Mouse (Mus musculus) retina, adult 2 months (tissue): ENCODE measurements around the gene Stx8.

ENCODE experiments used
- DNase-seq: peaks from one replicate; pipeline ENCODE4 v3.0.0-alpha.2; 2012; ENCODE audit warnings: low read depth, low spot score

Gene Stx8

DNA sequence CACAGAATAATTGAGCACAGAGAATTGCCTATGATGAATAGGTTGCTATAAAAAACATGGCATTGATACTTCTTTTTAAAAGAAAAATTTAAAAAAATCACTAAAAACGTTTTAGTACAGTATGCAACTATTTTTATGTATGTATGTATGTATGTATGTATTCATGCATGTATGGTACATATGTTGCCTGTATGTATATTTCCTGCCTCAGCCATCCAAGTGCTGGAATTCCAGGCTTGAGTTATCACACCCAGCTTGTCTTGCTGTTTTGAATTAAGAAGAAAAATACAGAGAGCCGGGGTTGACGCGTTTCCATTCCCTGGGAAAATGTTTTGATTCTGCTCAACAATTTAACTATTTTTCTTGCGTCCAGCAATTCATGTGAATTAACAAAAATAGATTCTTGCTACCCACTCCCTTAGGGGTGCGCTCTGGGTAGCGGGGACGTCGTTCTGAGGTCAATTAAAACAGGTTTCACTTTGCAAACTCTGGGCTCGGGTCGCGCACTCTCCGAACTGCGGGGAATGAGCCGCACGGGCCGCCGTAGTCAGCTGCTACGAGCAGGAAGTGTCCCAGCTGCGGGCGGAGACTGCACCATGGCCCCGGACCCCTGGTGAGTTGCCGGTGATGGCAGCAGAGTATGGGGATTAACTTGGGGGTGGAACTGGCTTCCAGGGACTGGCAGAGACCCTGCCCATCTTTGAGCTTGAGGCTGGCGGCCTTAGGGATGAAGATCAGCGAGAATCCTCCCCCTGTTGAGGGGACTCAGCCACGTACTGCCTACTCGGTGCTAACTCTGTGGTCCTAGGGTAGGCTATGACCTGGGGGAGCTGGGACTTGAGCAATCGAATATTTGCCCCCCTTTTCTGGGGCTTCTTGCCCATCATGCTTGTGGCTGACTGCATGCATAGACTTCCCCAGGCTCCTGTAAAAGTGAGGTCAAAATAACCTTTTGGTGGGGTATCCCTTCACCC is at the start of gene Stx8:
Gene Stx8, plus strand, starts transcription at position 289 of the 974 bp plus-strand sequence.
- peak; percentile 73 for DNase-seq

DNA sequence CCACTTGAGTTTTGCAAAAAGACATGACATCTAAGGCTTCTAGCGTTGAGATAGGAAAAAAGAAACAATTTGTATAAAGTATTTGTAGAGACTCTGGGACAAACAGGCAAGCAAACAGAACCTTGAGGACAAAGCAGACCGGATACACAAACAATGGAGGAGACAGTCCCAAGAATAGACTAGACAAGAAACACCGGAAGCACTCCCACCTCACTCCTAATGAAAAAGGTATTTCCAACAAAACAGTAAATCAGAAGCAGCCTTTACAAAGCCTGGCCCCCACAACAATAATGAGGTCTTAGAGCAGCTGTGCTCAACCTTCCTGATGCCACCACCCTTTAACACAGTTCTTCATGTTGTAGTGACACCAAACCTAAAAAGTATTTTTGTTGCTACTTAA is 48.9 kb upstream of the Stx8 start:
- DNase-seq: no peak

- no peak for DNase-seq
Measured at GRCm38 (mm10) chr11:67919593-67919992, 46.4 kb upstream of the Stx8 start.

- DNase-seq: no peak
Measured at GRCm38 (mm10) chr11:67920226-67920960, 45.6 kb upstream of the Stx8 start.

- DNase-seq: no peak
Measured at GRCm38 (mm10) chr11:67921091-67921826, 44.7 kb upstream of the Stx8 start.

DNA sequence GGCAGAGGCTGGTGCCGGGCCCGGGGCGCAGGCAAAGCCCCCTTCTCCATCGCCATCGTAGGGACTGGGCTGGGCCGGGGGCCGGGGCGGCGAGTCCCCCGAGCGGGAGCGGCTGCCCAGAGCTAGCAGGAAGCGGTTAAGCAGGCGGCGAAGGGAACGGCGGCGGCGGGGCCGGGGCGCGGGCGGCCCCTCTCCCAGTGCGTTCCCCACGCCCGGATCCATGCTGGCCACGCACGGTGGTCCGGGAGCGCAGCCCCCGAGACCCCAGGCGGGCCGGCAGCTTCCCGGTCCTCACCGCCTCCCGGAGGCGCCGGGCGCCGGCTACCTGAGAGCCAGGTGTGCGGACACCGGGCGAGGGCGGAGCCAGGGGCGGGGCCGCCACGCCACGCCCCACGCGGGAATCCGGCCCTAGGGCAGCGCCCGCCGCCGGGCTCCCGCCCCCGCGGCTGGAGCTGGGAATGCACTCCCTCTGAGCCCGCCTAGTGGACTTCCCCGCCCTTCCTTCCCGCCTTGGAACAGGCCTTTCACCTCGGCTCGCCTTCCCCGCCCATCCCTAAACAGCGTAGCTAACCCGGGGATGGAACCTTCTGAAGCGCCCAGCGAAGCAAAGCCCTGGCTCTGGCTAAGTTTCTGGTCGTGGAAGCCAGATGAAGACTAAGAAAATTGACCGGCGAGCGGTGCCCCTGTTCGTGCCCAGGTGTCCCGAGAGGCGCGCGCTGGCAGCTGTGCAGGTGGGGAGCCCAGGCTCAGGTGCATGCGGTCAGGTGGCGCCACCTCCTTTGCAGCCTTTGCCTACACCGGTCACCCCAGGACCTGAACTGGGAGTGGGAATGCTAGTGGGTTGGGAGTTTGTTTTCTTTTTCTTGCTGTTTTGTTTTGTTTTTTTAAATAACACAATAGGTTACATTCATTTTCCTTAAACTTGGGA is 43.9 kb upstream of the Stx8 start, which contains the start of gene Usp43:
Gene Usp43, minus strand, starts transcription at position 327 of the 928 bp plus-strand sequence.
- DNase-seq: no peak

GRCm38 (mm10) chr11:67922755-67923125 is 43.3 kb upstream of the Stx8 start:
- DNase-seq: no peak

- DNase-seq: no peak
Measured at GRCm38 (mm10) chr11:67923720-67924119, 42.3 kb upstream of the Stx8 start.

- no peak for DNase-seq
Measured at GRCm38 (mm10) chr11:67925000-67925399, 41.0 kb upstream of the Stx8 start.

DNA sequence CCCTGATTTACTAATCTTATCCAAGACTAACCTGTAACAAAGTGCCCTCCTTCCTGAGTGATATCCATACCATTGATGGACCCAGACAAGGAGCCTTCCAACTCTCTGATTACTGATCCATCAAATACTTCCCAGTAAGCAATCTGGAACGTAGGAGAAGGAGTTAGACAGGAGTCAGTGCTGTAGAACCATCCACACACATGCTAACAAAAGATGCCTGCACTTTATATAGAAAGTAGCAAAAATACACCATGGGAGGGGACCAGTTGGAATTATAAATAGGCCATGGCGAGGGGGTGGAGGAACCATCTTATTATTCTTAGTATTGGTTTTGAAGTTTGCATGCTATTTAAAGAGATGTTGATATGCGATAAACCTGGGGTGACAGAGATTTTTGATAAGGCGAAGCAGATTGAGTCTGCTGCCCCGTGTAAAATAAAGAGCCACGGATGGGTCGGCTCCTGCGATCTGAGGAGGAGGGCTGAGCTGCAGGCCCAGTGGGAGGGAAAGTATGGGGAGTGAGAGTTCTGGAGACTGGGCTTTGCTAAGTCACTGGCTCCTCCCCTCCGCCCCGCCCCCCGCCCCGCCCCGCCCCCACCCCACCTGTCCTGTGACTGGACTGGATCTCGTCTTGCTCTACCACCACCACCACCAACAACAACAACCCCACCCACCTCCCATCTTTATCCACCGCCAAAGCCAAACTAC is 39.5 kb upstream of the Stx8 start:
- DNase-seq: no peak

- DNase-seq: no peak
Measured at GRCm38 (mm10) chr11:67932156-67932555, 33.8 kb upstream of the Stx8 start.

DNA sequence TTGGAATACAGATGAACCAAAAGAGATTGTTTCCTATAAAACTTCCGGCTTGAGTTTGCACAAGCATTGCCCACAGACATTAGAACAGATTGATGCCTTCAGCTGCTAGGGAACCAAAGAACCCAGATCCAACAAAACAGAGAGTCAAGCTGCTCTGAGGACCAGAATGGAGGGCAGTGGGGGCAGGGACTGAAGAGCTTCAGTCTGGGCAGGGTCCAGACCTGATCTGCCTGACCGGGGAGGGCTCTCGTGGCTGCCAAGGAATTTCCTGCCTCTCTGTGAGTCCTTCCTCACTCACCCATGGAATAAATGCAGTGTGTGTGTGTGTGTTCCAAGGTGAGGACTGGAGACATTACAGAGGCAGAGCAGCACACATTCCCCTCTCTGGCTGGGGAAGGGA is 17.8 kb upstream of the Stx8 start:
- DNase-seq: no peak

DNA sequence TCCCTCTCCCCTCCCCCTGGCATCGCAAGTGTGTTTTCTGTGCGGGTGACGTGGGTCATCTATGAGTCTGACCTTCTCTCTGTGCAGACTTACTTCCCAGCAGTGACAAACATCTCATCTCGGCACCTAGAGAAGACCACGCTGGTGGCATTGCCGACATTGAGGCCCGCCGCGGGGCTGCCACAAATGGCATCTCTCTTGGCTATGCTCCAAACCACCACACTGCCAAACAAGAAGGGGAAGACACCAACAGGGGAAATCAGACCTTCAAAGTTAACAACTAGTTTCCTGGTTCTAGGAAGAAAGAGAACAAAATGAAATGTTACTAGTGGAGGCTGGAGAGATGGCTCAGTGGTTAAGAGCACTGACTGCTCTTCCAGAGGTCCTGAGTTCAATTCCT is 16.5 kb upstream of the Stx8 start:
- no peak for DNase-seq

- DNase-seq: no peak
Measured at GRCm38 (mm10) chr11:67953604-67954003, 12.4 kb upstream of the Stx8 start.

- no peak for DNase-seq
Measured at GRCm38 (mm10) chr11:67954413-67954812, 11.6 kb upstream of the Stx8 start.

DNA sequence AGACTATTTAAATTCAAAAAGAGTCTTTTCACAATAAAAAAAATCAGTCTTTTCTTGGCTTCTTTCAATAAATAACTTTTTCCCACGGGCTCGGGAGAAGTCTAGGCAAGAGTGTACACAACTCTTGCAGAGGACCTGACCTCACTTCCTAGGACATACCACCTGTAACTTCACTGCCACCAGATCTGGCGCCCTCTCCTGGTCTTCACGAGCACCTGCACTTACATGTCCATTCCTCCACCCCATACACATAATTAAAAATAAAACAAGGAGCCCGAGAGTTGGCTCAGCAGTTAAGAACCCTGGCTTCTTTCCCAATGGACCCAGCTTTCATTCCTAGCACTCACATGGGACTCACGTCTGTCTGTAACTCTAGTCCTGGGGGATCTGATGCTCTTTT is 1.9 kb upstream of the Stx8 start:
- no peak for DNase-seq

DNA sequence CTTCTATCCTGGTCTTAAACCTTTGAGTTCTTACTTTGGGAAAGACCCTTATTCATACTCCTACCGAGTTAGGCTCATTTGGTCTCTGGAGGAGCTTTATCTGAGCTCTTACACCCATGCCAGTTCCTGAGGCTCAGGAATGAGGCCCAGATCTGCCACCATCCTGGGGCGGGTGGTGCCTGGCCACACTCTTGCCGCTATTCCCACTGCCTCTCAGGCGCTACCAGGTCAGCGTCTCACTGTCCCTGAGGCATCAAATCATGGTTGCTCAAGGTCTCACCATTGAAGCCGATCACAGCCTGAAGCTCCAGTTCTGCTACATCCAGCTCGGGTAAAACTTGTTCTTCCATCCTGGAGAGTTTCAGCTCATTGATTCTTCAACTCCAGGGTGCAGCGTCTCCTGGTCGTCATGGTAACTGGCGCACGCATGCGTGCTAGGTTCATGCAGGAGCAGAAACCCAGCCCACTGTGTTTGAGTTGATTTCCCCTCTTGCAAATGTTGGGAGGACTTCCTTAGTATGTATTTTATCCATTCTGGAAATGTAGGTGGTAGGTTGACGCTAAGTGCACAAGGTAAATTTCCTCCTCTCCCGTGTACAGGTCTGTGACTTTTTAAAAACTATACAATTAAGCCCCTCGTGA is 630 bp upstream of the Stx8 start, which contains the start of gene Cfap52:
Gene Cfap52, minus strand, starts transcription at position 410 of the 642 bp plus-strand sequence.
- DNase-seq: peak; percentile 51

- DNase-seq: no peak
Measured at GRCm38 (mm10) chr11:67967831-67968230, 1.8 kb downstream of the Stx8 start.

DNA sequence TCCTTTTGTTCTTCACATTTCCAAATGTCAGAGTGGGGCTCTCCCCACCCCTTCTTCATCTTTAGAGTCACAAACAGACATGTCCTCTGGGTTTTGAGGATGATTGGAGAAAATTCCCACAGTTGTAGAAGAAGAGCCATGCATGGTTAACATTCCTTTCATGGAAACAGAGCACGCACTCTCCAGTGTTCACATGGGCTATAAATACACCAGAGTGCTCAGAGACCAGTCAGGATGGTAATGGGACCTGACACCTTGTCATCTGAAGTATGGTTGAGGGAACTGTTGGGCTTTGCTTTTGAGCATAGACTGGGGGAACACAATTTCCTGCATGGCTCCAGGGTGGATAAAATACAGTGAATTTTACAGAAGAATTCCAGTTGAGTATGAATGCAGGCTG is 6.6 kb downstream of the Stx8 start:
- DNase-seq: no peak

DNA sequence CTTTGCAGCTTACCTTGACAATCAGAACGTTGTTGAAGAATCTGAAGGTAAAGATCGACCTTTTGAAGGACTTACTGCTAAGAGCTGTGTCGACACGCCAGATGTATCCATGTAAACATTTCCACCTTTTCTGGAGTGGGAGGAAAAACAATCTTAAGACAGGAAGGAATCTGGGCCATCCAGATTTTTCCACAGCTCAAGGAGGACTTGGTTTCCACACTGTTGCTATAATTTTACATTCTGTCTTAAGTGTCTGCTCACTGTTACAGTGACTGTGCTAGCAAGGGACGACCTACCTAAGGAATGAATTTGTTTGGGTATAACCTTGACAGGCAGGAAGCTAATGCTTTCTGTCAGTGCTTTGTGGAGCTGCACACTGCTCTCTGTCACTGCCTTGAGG is 7.2 kb downstream of the Stx8 start:
- no peak for DNase-seq
